Mouse (Mus musculus): ENCODE data around the gene Apba3. TPM values are rescaled to one million over a fixed set of nuclear protein-coding genes. Genes with fewer than 3 reads are reported as not detected.

Gene Apba3
- polyA plus RNA-seq, 1 experiment from 2014 or later: 30.8 TPM

- no peak overlapping the region; the same call in 1 of the 2 replicates for H3K9ac ChIP-seq (replicated peaks)
- peak overlapping the region; percentile 17; the same call in 1 of the 2 replicates for H3K4me2 ChIP-seq (replicated peaks)
- H3K27me3 ChIP-seq: no peaks in the 10 kb centered on the region
- no peak for ATAC-seq
- no peak overlapping the region for H3K4me3 ChIP-seq (replicated peaks)
- peaks cover 33% of the 10 kb centered on the region for H3K4me1 ChIP-seq (replicated peaks)
- 12% methylated on average over 20 of the region's 20 CpGs for WGBS
- no peaks in the 10 kb centered on the region for H3K9me3 ChIP-seq
- no peak overlapping the region for H3K27ac ChIP-seq
- H3K36me3 ChIP-seq: peaks cover 66% of the 10 kb centered on the region
These were observed 50.5 kb downstream of the Apba3 start for GRCm38 (mm10) chr10:81317273-81317672.

GRCm38 (mm10) chr10:81318589-81319329 is 52.0 kb downstream of the Apba3 start:
- H3K9me3 ChIP-seq: no peaks in the 10 kb centered on the region
- H3K27me3 ChIP-seq: no peaks in the 10 kb centered on the region
- 0 out of 2 replicates have a peak overlapping the region, but pooled peaks have one; percentile 96 for H3K4me3 ChIP-seq (replicated peaks)
- ATAC-seq: no peak
- peak overlapping the region; percentile 87 for H3K4me2 ChIP-seq (replicated peaks)
- H3K27ac ChIP-seq: no peak overlapping the region
- H3K4me1 ChIP-seq (replicated peaks): peaks cover 36% of the 10 kb centered on the region
- WGBS: 93% methylated on average over 13 of the region's 13 CpGs
- H3K36me3 ChIP-seq: peaks cover 66% of the 10 kb centered on the region
- peak overlapping the region; percentile 54; the same call in 1 of the 2 replicates for H3K9ac ChIP-seq (replicated peaks)

GRCm38 (mm10) chr10:81319330-81319699 is 52.6 kb downstream of the Apba3 start:
- Histone ChIP-seq H3K9me3 (no peaks in the 10 kb centered on the region), H3K4me1 (replicated peaks) (peaks cover 36% of the 10 kb centered on the region), H3K36me3 (peaks cover 66% of the 10 kb centered on the region), H3K4me3 (replicated peaks) (peak overlapping the region; percentile 96), H3K27me3 (no peaks in the 10 kb centered on the region), H3K4me2 (replicated peaks) (peak overlapping the region; percentile 87), H3K27ac (peak overlapping the region; percentile 90), H3K9ac (replicated peaks) (peak overlapping the region; percentile 54)
- WGBS: 48% methylated on average over 8 of the region's 8 CpGs
- ATAC-seq: no peak

- ATAC-seq: peak; percentile 53
- no peaks in the 10 kb centered on the region for H3K27me3 ChIP-seq
- H3K27ac ChIP-seq: peak overlapping the region; percentile 90
- 2% methylated on average over 38 of the region's 38 CpGs for WGBS
- H3K9ac ChIP-seq (replicated peaks): peak overlapping the region; percentile 54
- H3K9me3 ChIP-seq: no peaks in the 10 kb centered on the region
- peak overlapping the region; percentile 87 for H3K4me2 ChIP-seq (replicated peaks)
- peaks cover 36% of the 10 kb centered on the region for H3K4me1 ChIP-seq (replicated peaks)
- H3K4me3 ChIP-seq (replicated peaks): peak overlapping the region; percentile 96
- H3K36me3 ChIP-seq: peaks cover 66% of the 10 kb centered on the region
These were observed 53.2 kb downstream of the Apba3 start for GRCm38 (mm10) chr10:81319741-81320549.

- H3K27ac ChIP-seq: peak within 1 kb of the TSS; percentile 90
- H3K4me1 ChIP-seq (replicated peaks): peaks cover 36% of the 10 kb centered on the region
- H3K27me3 ChIP-seq: no peaks in the 10 kb centered on the region
- H3K9me3 ChIP-seq: no peaks in the 10 kb centered on the region
- peak within 1 kb of the TSS; percentile 96 for H3K4me3 ChIP-seq (replicated peaks)
- peaks cover 66% of the 10 kb centered on the region for H3K36me3 ChIP-seq
- under 1% methylated on average over 68 of the region's 68 CpGs for WGBS
- H3K4me2 ChIP-seq (replicated peaks): peak within 1 kb of the TSS; percentile 87
- H3K9ac ChIP-seq (replicated peaks): peak within 1 kb of the TSS; percentile 92
- ATAC-seq: peak; percentile 93
These were observed 54.0 kb downstream of the Apba3 start, which contains the start of gene Cactin for GRCm38 (mm10) chr10:81320550-81321347. Gene Cactin, plus strand, starts transcription at chr10:81321103.

GRCm38 (mm10) chr10:81321436-81321835 is 54.7 kb downstream of the Apba3 start:
- peak; percentile 7 for ATAC-seq
- Histone ChIP-seq H3K4me3 (replicated peaks) (peak overlapping the region; percentile 96), H3K9ac (replicated peaks) (peak overlapping the region; percentile 92), H3K4me2 (replicated peaks) (peak overlapping the region; percentile 87), H3K27ac (peak overlapping the region; percentile 90), H3K27me3 (no peaks in the 10 kb centered on the region), H3K36me3 (peaks cover 66% of the 10 kb centered on the region), H3K4me1 (replicated peaks) (peaks cover 33% of the 10 kb centered on the region), H3K9me3 (no peaks in the 10 kb centered on the region)
- WGBS: 3% methylated on average over 20 of the region's 20 CpGs

- H3K27ac ChIP-seq: no peak overlapping the region
- no peak overlapping the region; the same call in 1 of the 2 replicates for H3K9ac ChIP-seq (replicated peaks)
- no peaks in the 10 kb centered on the region for H3K27me3 ChIP-seq
- H3K4me3 ChIP-seq (replicated peaks): peak overlapping the region; percentile 96; the same call in 1 of the 2 replicates
- WGBS: 94% methylated on average over 27 of the region's 27 CpGs
- H3K4me1 ChIP-seq (replicated peaks): peaks cover 25% of the 10 kb centered on the region
- H3K9me3 ChIP-seq: no peaks in the 10 kb centered on the region
- no peak for ATAC-seq
- H3K36me3 ChIP-seq: peaks cover 66% of the 10 kb centered on the region
- H3K4me2 ChIP-seq (replicated peaks): peak overlapping the region; percentile 87; the same call in 1 of the 2 replicates
These were observed 55.7 kb downstream of the Apba3 start for GRCm38 (mm10) chr10:81322444-81322843.

Small RNA genes within 50 kb of the gene (microRNA-seq; reads per million reads assigned to microRNA genes)
- 12.4 reads per million, percentile 30 among the genes with 10 or more reads in this experiment for gene Mir3057

Other genes with a start within 250 kb of the Apba3 start
- gene Diras1, start 241.3 kb upstream of the Apba3 start, polyA plus RNA-seq (2015; fragmentation: Nextera tagmentation; extraction: Ambion mirVana): 30.9 and 34.3 TPM in 2 replicates
- 43.5 and 45.7 TPM in 2 replicates for gene Slc39a3, start 229.5 kb upstream of the Apba3 start, polyA plus RNA-seq (2015; fragmentation: Nextera tagmentation; extraction: Ambion mirVana)
- gene Sgta, start 206.8 kb upstream of the Apba3 start, polyA plus RNA-seq (2015; fragmentation: Nextera tagmentation; extraction: Ambion mirVana): 316 and 322 TPM in 2 replicates
- gene Thop1, start 196.9 kb upstream of the Apba3 start, polyA plus RNA-seq (2015; fragmentation: Nextera tagmentation; extraction: Ambion mirVana): 44.9 and 48.5 TPM in 2 replicates
- gene Creb3l3, start 168.1 kb upstream of the Apba3 start, polyA plus RNA-seq (2015; fragmentation: Nextera tagmentation; extraction: Ambion mirVana): 0.12 and 0.20 TPM in 2 replicates
- gene Map2k2, start 161.0 kb upstream of the Apba3 start, polyA plus RNA-seq (2015; fragmentation: Nextera tagmentation; extraction: Ambion mirVana): 220 and 243 TPM in 2 replicates
- 13.2 and 15.2 TPM in 2 replicates for gene Zbtb7a, start 131.7 kb upstream of the Apba3 start, polyA plus RNA-seq (2015; fragmentation: Nextera tagmentation; extraction: Ambion mirVana)
- gene Pias4, start 99.0 kb upstream of the Apba3 start, polyA plus RNA-seq (2015; fragmentation: Nextera tagmentation; extraction: Ambion mirVana): 60.0 and 60.9 TPM in 2 replicates
- gene Eef2, start 90.3 kb upstream of the Apba3 start, polyA plus RNA-seq (2015; fragmentation: Nextera tagmentation; extraction: Ambion mirVana): 565 and 579 TPM in 2 replicates
- 48.4 and 67.3 TPM in 2 replicates for gene Dapk3, start 84.0 kb upstream of the Apba3 start, polyA plus RNA-seq (2015; fragmentation: Nextera tagmentation; extraction: Ambion mirVana)
- gene 4930442H23Rik, start 83.1 kb upstream of the Apba3 start, polyA plus RNA-seq (2015; fragmentation: Nextera tagmentation; extraction: Ambion mirVana): 0.12 and 0.15 TPM in 2 replicates
- gene Nmrk2, start 64.9 kb upstream of the Apba3 start, polyA plus RNA-seq (2015; fragmentation: Nextera tagmentation; extraction: Ambion mirVana): 0.16 TPM in 1 of 2 replicates, not detected in the other
- gene Atcay, start 36.1 kb upstream of the Apba3 start, polyA plus RNA-seq (2015; fragmentation: Nextera tagmentation; extraction: Ambion mirVana): 66.0 and 77.3 TPM in 2 replicates
- gene Zfr2, start 33.8 kb upstream of the Apba3 start, polyA plus RNA-seq (2015; fragmentation: Nextera tagmentation; extraction: Ambion mirVana): 16.5 and 19.7 TPM in 2 replicates
- 7.2 and 8.8 TPM in 2 replicates for gene Matk, start 14.0 kb upstream of the Apba3 start, polyA plus RNA-seq (2015; fragmentation: Nextera tagmentation; extraction: Ambion mirVana)
- gene Mrpl54, start within 50 bp of the Apba3 start, polyA plus RNA-seq (2015; fragmentation: Nextera tagmentation; extraction: Ambion mirVana): 138 and 148 TPM in 2 replicates
- 4.9 and 5.5 TPM in 2 replicates for gene Tjp3, start 24.6 kb downstream of the Apba3 start, polyA plus RNA-seq (2015; fragmentation: Nextera tagmentation; extraction: Ambion mirVana)
- gene Pip5k1c, start 26.0 kb downstream of the Apba3 start, polyA plus RNA-seq (2015; fragmentation: Nextera tagmentation; extraction: Ambion mirVana): 92.8 and 99.6 TPM in 2 replicates
- 35.5 and 35.8 TPM in 2 replicates for gene Cactin, start 54.1 kb downstream of the Apba3 start, polyA plus RNA-seq (2015; fragmentation: Nextera tagmentation; extraction: Ambion mirVana)
- gene Tbxa2r, start 61.8 kb downstream of the Apba3 start, polyA plus RNA-seq (2015; fragmentation: Nextera tagmentation; extraction: Ambion mirVana): 4.7 and 4.9 TPM in 2 replicates
- not detected in 2 replicates for gene Gipc3, start 76.3 kb downstream of the Apba3 start, polyA plus RNA-seq (2015; fragmentation: Nextera tagmentation; extraction: Ambion mirVana)
- gene Hmg20b, start 83.5 kb downstream of the Apba3 start, polyA plus RNA-seq (2015; fragmentation: Nextera tagmentation; extraction: Ambion mirVana): 46.5 and 49.8 TPM in 2 replicates
- 8.8 and 10.1 TPM in 2 replicates for gene Mfsd12, start 90.5 kb downstream of the Apba3 start, polyA plus RNA-seq (2015; fragmentation: Nextera tagmentation; extraction: Ambion mirVana)
- 0.44 and 0.70 TPM in 2 replicates for gene 4930404N11Rik, start 98.9 kb downstream of the Apba3 start, polyA plus RNA-seq (2015; fragmentation: Nextera tagmentation; extraction: Ambion mirVana)
- 127 and 133 TPM in 2 replicates for gene Fzr1, start 111.6 kb downstream of the Apba3 start, polyA plus RNA-seq (2015; fragmentation: Nextera tagmentation; extraction: Ambion mirVana)
- gene Dohh, start 117.5 kb downstream of the Apba3 start, polyA plus RNA-seq (2015; fragmentation: Nextera tagmentation; extraction: Ambion mirVana): 73.5 TPM in 2 replicates
- gene Gm48551, start 117.5 kb downstream of the Apba3 start, polyA plus RNA-seq (2015; fragmentation: Nextera tagmentation; extraction: Ambion mirVana): 6.9 and 7.2 TPM in 2 replicates
- 1.2 and 2.1 TPM in 2 replicates for gene Gm48552, start 122.0 kb downstream of the Apba3 start, polyA plus RNA-seq (2015; fragmentation: Nextera tagmentation; extraction: Ambion mirVana)
- 1.4 and 1.9 TPM in 2 replicates for gene Smim24, start 126.1 kb downstream of the Apba3 start, polyA plus RNA-seq (2015; fragmentation: Nextera tagmentation; extraction: Ambion mirVana)
- gene Nfic, start 188.7 kb downstream of the Apba3 start, polyA plus RNA-seq (2015; fragmentation: Nextera tagmentation; extraction: Ambion mirVana): 13.1 and 15.2 TPM in 2 replicates
- 75.5 and 79.4 TPM in 2 replicates for gene Celf5, start 215.7 kb downstream of the Apba3 start, polyA plus RNA-seq (2015; fragmentation: Nextera tagmentation; extraction: Ambion mirVana)
- 57.1 and 58.2 TPM in 2 replicates for gene Ncln, start 229.4 kb downstream of the Apba3 start, polyA plus RNA-seq (2015; fragmentation: Nextera tagmentation; extraction: Ambion mirVana)
- gene S1pr4, start 233.2 kb downstream of the Apba3 start, polyA plus RNA-seq (2015; fragmentation: Nextera tagmentation; extraction: Ambion mirVana): 0.64 and 0.77 TPM in 2 replicates